Mouse (Mus musculus) ES-E14 (cell line): ENCODE results near the gene Gtpbp3. TPM values are rescaled to one million over a fixed set of nuclear protein-coding genes. Genes with fewer than 3 reads are reported as not detected.

Source experiments
- DNase-seq: peaks from one replicate; pipeline ENCODE4 v3.0.0-alpha.2; 2013; ENCODE audit warnings: low read depth, low spot score
- H3K27ac ChIP-seq: 2 replicates; pipeline ENCODE4 v1.5.1; 2012; ENCODE audit warnings: low read depth, mild to moderate bottlenecking, low read length, moderate library complexity, mixed read lengths; ENCODE audit not compliant: poor library complexity, insufficient read depth, severe bottlenecking
- H3K36me3 ChIP-seq: 2 replicates; pipeline ENCODE4 v1.6.1; 2012; ENCODE audit warnings: mild to moderate bottlenecking, low read length, moderate library complexity, mixed read lengths; ENCODE audit not compliant: control insufficient read depth, poor library complexity, insufficient read depth, severe bottlenecking
- H3K4me1 ChIP-seq, 2 experiments: fragments of 150-350 bp in 1 of 2; sonication (generic) in 1 of 2; 2 replicates each; pipeline ENCODE4 v1.6.1; 2012; ENCODE audit warnings: low read length in 2 of 2, mild to moderate bottlenecking in 1 of 2, mixed read lengths in 1 of 2; ENCODE audit not compliant: control insufficient read depth in 2 of 2, insufficient read depth in 2 of 2, poor library complexity in 1 of 2
- H3K4me3 ChIP-seq, 2 experiments: fragments of 150-350 bp in 1 of 2; sonication (generic) in 1 of 2; 2 replicates each; pipeline ENCODE4 v1.5.1; 2012; ENCODE audit warnings: low read length in 2 of 2, low read depth in 1 of 2, mild to moderate bottlenecking in 1 of 2, mixed read lengths in 1 of 2; ENCODE audit not compliant: insufficient read depth in 1 of 2, poor library complexity in 1 of 2, severe bottlenecking in 1 of 2
- H3K9ac ChIP-seq: 2 replicates; pipeline ENCODE4 v1.6.1; 2012; ENCODE audit warnings: low read depth, mild to moderate bottlenecking, low read length, mixed read lengths; ENCODE audit not compliant: poor library complexity, insufficient read depth, severe bottlenecking
- H3K9me3 ChIP-seq: fragments of 150-350 bp; sonication (generic); 2 replicates; pipeline ENCODE4 v1.6.1; 2012; ENCODE audit warnings: low read depth, mild to moderate bottlenecking, low read length; ENCODE audit not compliant: control insufficient read depth, insufficient read depth
- CHD2 ChIP-seq: IDR thresholded peaks from 2 replicates; pipeline ENCODE4 v1.6.1; 2014; ENCODE audit warnings: mild to moderate bottlenecking, low read depth, low read length, inconsistent platforms
- HCFC1 ChIP-seq: IDR thresholded peaks from 2 replicates; pipeline ENCODE4 v1.6.1; 2012; ENCODE audit warnings: low read length, inconsistent platforms, borderline replicate concordance; ENCODE audit not compliant: insufficient read depth
- MAFK ChIP-seq: IDR thresholded peaks from 2 replicates; pipeline ENCODE4 v1.6.1; 2014; ENCODE audit warnings: mild to moderate bottlenecking, low read depth, low read length, inconsistent platforms; ENCODE audit not compliant: insufficient read depth
- ZC3H11A ChIP-seq: IDR thresholded peaks from 2 replicates; pipeline ENCODE4 v1.6.1; 2012; ENCODE audit warnings: low read depth, mild to moderate bottlenecking, inconsistent platforms, low read length, borderline replicate concordance
- ZNF384 ChIP-seq: IDR thresholded peaks from 2 replicates; pipeline ENCODE4 v1.6.1; 2012; ENCODE audit warnings: low read depth, low read length, inconsistent platforms
- in situ Hi-C, 2 experiments: fragments of 600-800 bp; cut with MboI; formaldehyde crosslinking; loops; one replicate each; pipeline ENCODE4 v1.15.1; 2025; ENCODE audit warnings: low sequenced_read_pairs in 2 of 2, inconsistent platforms in 1 of 2; ENCODE audit not compliant: unreplicated experiment in 2 of 2
- total RNA-seq: library from RNA; depleted of rRNA; stranded (reverse); fragments of 300-350 nt; gene quantifications from 2 replicates; pipeline ENCODE4 v1.2.3, GENCODE M21; 2012

Gtpbp3 gene
- total RNA-seq, 1 experiment = 60.4 TPM

- Histone ChIP-seq H3K27ac (no peak overlapping the region), H3K4me3 (no peak overlapping the region), H3K9me3 (no peaks in the 10 kb centered on the region), H3K36me3 (no peaks in the 10 kb centered on the region; the same call in 1 of the 2 replicates), H3K9ac (no peak overlapping the region), H3K4me1 (peaks cover 3 to 20% of the 10 kb centered on the region in 2 experiments; a peak in 2 of 4 replicates)
- in situ Hi-C loops = no loop called here
- no peak for TF ChIP-seq CHD2
- no peak for TF ChIP-seq ZNF384
- no peak for TF ChIP-seq MAFK
- peak; percentile 61; the same call in 1 of the 2 replicates for TF ChIP-seq ZC3H11A
- TF ChIP-seq HCFC1 = 0 out of 2 replicates have a peak, but pooled peaks have one; percentile 48
- peak; percentile 93 for DNase-seq
Observed at GRCm38 (mm10) chr8:71521634-71522033, 33.7 kb downstream of the Gtpbp3 start.

- DNase-seq = no peak
- Histone ChIP-seq H3K4me3 (peak within 1 kb of the TSS; percentile 49 to 52), H3K36me3 (no peaks in the 10 kb centered on the region; the same call in 1 of the 2 replicates), H3K4me1 (peaks cover 5 to 27% of the 10 kb centered on the region in 2 experiments), H3K9ac (peak within 1 kb of the TSS; percentile 60), H3K9me3 (no peaks in the 10 kb centered on the region), H3K27ac (peak within 1 kb of the TSS; percentile 76)
- in situ Hi-C loops = no loop called here
- TF ChIP-seq ZC3H11A = no peak
- no peak for TF ChIP-seq CHD2
- no peak for TF ChIP-seq HCFC1
- TF ChIP-seq MAFK = no peak
- TF ChIP-seq ZNF384 = no peak
Observed at GRCm38 (mm10) chr8:71525226-71526050, 37.5 kb downstream of the Gtpbp3 start, which contains the start of gene Ccdc194. Gene Ccdc194, minus strand, starts transcription at chr8:71525711.

DNA sequence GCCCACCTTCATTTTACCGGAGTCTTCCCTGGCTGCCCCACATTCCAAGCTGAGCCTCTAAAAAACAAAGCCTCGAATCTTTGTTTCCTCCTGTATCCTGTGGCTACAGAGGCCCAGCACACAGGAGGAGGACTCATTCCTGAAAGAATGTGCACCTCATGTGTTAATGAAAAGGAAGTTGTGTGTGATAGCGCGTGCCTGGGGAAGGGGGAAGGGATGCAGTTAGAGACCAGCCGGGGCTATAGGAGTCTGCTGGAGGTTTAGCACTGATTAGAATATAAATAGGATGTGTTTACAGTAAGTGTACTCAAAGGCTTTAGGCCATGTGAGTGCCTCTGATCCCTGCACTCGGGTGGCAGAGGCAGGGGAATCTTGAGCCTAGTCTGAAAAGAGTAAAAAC, 38.4 kb downstream of the Gtpbp3 start:
- in situ Hi-C loops = no loop called here
- Histone ChIP-seq H3K36me3 (no peaks in the 10 kb centered on the region; the same call in 1 of the 2 replicates), H3K9ac (peak overlapping the region; percentile 60), H3K27ac (peak overlapping the region; percentile 76), H3K9me3 (no peaks in the 10 kb centered on the region), H3K4me1 (peaks cover 7 to 28% of the 10 kb centered on the region in 2 experiments), H3K4me3 (peak overlapping the region; percentile 7 to 52; a peak in 2 of 4 replicates)
- no peak for DNase-seq
- TF ChIP-seq MAFK (peak; percentile 52; the same call in 1 of the 2 replicates), HCFC1 (0 out of 2 replicates have a peak, but pooled peaks have one; percentile 34), ZC3H11A (no peak), CHD2 (peak; percentile 80)

- Histone ChIP-seq H3K4me1 (peaks cover 7 to 24% of the 10 kb centered on the region in 2 experiments), H3K9ac (peak overlapping the region; percentile 46; the same call in 1 of the 2 replicates), H3K9me3 (no peaks in the 10 kb centered on the region), H3K27ac (peak overlapping the region; percentile 76), H3K4me3 (no peak overlapping the region), H3K36me3 (no peaks in the 10 kb centered on the region; the same call in 1 of the 2 replicates)
- no peak for DNase-seq
- in situ Hi-C loops = no loop called here
- TF ChIP-seq HCFC1 = no peak
- TF ChIP-seq ZC3H11A = no peak
- no peak for TF ChIP-seq MAFK
- TF ChIP-seq CHD2 = no peak
- no peak for TF ChIP-seq ZNF384
Observed at GRCm38 (mm10) chr8:71527162-71527870, 39.4 kb downstream of the Gtpbp3 start.
